Mouse (Mus musculus): ENCODE results near the gene Dgki. TPM values are rescaled to one million over a fixed set of nuclear protein-coding genes. Genes with fewer than 3 reads are reported as not detected.

Gene Dgki
- total and polyA plus RNA-seq, 2 experiments from 2014 or later: 4.5 to 20.1 TPM

- WGBS: 89% methylated on average over 4 of the region's 4 CpGs
- no peak overlapping the region for H3K27ac ChIP-seq
- no peak for ATAC-seq
- H3K4me2 ChIP-seq (ENCODE audit: low read depth, low read length): no peak overlapping the region
- H3K4me1 ChIP-seq (ENCODE audit: insufficient read depth, low read length): peaks cover 3% of the 10 kb centered on the region; the same call in 1 of the 2 replicates
- H3K9me3 ChIP-seq (ENCODE audit: low read length): no peaks in the 10 kb centered on the region
- H3K9ac ChIP-seq (replicated peaks; ENCODE audit: low read length): no peak overlapping the region
- no peak for DNase-seq (ENCODE audit: low spot score)
- no peaks in the 10 kb centered on the region for H3K27me3 ChIP-seq (ENCODE audit: insufficient read depth, low read length)
- no peak overlapping the region for H3K4me3 ChIP-seq (ENCODE audit: low read length)
- no peak for TF ChIP-seq CTCF (IDR thresholded peaks at IDR 0.05; ENCODE audit: low read depth)
- no peaks in the 10 kb centered on the region for H3K36me3 ChIP-seq (ENCODE audit: insufficient read depth, low read length)
Observed at GRCm38 (mm10) chr6:37267952-37268351, 32.0 kb downstream of the Dgki start.

GRCm38 (mm10) chr6:37262486-37262885 lies 37.5 kb downstream of the Dgki start:
- DNase-seq (ENCODE audit: low spot score) (no peak), ATAC-seq (no peak)
- Histone ChIP-seq H3K4me3 (ENCODE audit: low read length) (no peak overlapping the region), H3K27me3 (ENCODE audit: insufficient read depth, low read length) (no peaks in the 10 kb centered on the region), H3K4me1 (ENCODE audit: insufficient read depth, low read length) (peaks cover 3% of the 10 kb centered on the region; the same call in 1 of the 2 replicates), H3K9me3 (ENCODE audit: low read length) (no peaks in the 10 kb centered on the region), H3K27ac (no peak overlapping the region), H3K4me2 (ENCODE audit: low read depth, low read length) (no peak overlapping the region), H3K9ac (replicated peaks; ENCODE audit: low read length) (no peak overlapping the region), H3K36me3 (ENCODE audit: insufficient read depth, low read length) (no peaks in the 10 kb centered on the region)
- TF ChIP-seq CTCF (IDR thresholded peaks at IDR 0.05; ENCODE audit: low read depth): no peak
- WGBS: 84% methylated on average over 7 of the region's 7 CpGs

- DNase-seq (ENCODE audit: low spot score) (no peak), ATAC-seq (no peak)
- 88% methylated on average over 10 of the region's 10 CpGs for WGBS
- no peak overlapping the region for H3K27ac ChIP-seq
- H3K9ac ChIP-seq (replicated peaks; ENCODE audit: low read length): no peak overlapping the region
- no peaks in the 10 kb centered on the region for H3K27me3 ChIP-seq (ENCODE audit: insufficient read depth, low read length)
- no peak overlapping the region for H3K4me2 ChIP-seq (ENCODE audit: low read depth, low read length)
- peaks cover 3% of the 10 kb centered on the region; the same call in 1 of the 2 replicates for H3K4me1 ChIP-seq (ENCODE audit: insufficient read depth, low read length)
- H3K4me3 ChIP-seq (ENCODE audit: low read length): no peak overlapping the region
- H3K9me3 ChIP-seq (ENCODE audit: low read length): no peaks in the 10 kb centered on the region
- no peaks in the 10 kb centered on the region for H3K36me3 ChIP-seq (ENCODE audit: insufficient read depth, low read length)
- no peak for TF ChIP-seq CTCF (IDR thresholded peaks at IDR 0.05; ENCODE audit: low read depth)
Observed at GRCm38 (mm10) chr6:37261236-37261852, 38.6 kb downstream of the Dgki start.

GRCm38 (mm10) chr6:37258662-37259061 lies 41.3 kb downstream of the Dgki start:
- no peak overlapping the region for H3K27ac ChIP-seq
- no peak for ATAC-seq
- H3K9ac ChIP-seq (replicated peaks; ENCODE audit: low read length): no peak overlapping the region
- no peak for TF ChIP-seq CTCF (IDR thresholded peaks at IDR 0.05; ENCODE audit: low read depth)
- H3K9me3 ChIP-seq (ENCODE audit: low read length): no peaks in the 10 kb centered on the region
- no peak for DNase-seq (ENCODE audit: low spot score)
- H3K4me2 ChIP-seq (ENCODE audit: low read depth, low read length): no peak overlapping the region
- H3K27me3 ChIP-seq (ENCODE audit: insufficient read depth, low read length): no peaks in the 10 kb centered on the region
- H3K4me1 ChIP-seq (ENCODE audit: insufficient read depth, low read length): peaks cover 3% of the 10 kb centered on the region; the same call in 1 of the 2 replicates
- H3K4me3 ChIP-seq (ENCODE audit: low read length): no peak overlapping the region
- 86% methylated on average over 7 of the region's 7 CpGs for WGBS
- H3K36me3 ChIP-seq (ENCODE audit: insufficient read depth, low read length): no peaks in the 10 kb centered on the region

DNA sequence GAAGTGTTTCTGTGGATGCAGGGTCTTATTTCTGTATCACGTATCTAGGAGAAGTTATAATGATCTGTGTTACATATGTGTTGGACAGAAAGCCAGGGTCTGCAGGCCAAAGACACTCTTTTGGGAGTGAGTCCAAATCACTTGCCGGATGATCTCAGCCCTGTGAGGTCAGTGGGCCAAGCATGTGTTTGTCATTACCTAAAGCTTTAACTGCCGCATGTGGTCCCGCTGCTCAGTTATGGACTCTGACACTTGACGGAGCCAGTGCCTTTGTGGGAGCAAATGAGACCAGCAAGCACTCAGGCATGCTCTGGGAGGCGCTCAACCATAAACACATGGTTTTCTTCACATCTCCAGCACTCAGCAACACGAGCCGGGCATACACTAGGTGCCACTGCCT lies 45.8 kb downstream of the Dgki start:
- ATAC-seq (0 out of 2 replicates have a peak, but pooled peaks have one; percentile 40), DNase-seq (ENCODE audit: low spot score) (peak; percentile 24)
- no peak overlapping the region for H3K9ac ChIP-seq (replicated peaks; ENCODE audit: low read length)
- TF ChIP-seq CTCF (IDR thresholded peaks at IDR 0.05; ENCODE audit: low read depth): no peak
- no peak overlapping the region for H3K4me3 ChIP-seq (ENCODE audit: low read length)
- no peaks in the 10 kb centered on the region for H3K36me3 ChIP-seq (ENCODE audit: insufficient read depth, low read length)
- 53% methylated on average over 8 of the region's 8 CpGs for WGBS
- H3K9me3 ChIP-seq (ENCODE audit: low read length): no peaks in the 10 kb centered on the region
- H3K4me1 ChIP-seq (ENCODE audit: insufficient read depth, low read length): no peaks in the 10 kb centered on the region
- no peak overlapping the region for H3K27ac ChIP-seq
- no peak overlapping the region for H3K4me2 ChIP-seq (ENCODE audit: low read depth, low read length)
- H3K27me3 ChIP-seq (ENCODE audit: insufficient read depth, low read length): no peaks in the 10 kb centered on the region

DNA sequence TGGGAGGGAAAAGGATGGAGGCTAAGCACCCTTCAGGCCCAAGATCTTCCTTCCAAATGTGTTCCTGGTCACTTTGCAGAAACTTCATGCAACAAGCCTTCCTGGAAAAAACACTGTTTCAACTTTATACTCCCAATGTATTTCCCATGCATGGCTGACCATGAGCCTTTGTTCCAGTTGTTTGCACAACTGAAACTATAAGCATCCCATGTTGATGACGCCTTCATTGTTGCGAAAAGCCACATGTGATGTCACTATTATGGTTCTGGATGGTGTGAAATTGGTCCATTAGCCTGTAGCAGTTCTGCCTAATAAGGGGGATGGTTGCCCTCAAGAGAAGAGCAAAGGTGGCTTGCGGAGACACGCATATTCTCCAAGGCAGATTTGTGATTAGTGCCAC lies 47.4 kb downstream of the Dgki start:
- Histone ChIP-seq H3K4me1 (ENCODE audit: insufficient read depth, low read length) (no peaks in the 10 kb centered on the region), H3K9ac (replicated peaks; ENCODE audit: low read length) (no peak overlapping the region), H3K27me3 (ENCODE audit: insufficient read depth, low read length) (no peaks in the 10 kb centered on the region), H3K4me3 (ENCODE audit: low read length) (no peak overlapping the region), H3K27ac (no peak overlapping the region), H3K36me3 (ENCODE audit: insufficient read depth, low read length) (no peaks in the 10 kb centered on the region), H3K4me2 (ENCODE audit: low read depth, low read length) (no peak overlapping the region), H3K9me3 (ENCODE audit: low read length) (no peaks in the 10 kb centered on the region)
- no peak for ATAC-seq
- no peak for TF ChIP-seq CTCF (IDR thresholded peaks at IDR 0.05; ENCODE audit: low read depth)
- DNase-seq (ENCODE audit: low spot score): no peak
- 88% methylated on average over 4 of the region's 4 CpGs for WGBS

GRCm38 (mm10) chr6:37250671-37251070 lies 49.3 kb downstream of the Dgki start:
- H3K36me3 ChIP-seq (ENCODE audit: insufficient read depth, low read length): no peaks in the 10 kb centered on the region
- no peak for DNase-seq (ENCODE audit: low spot score)
- H3K27ac ChIP-seq: no peak overlapping the region
- WGBS: 87% methylated on average over 2 of the region's 2 CpGs
- no peak overlapping the region for H3K9ac ChIP-seq (replicated peaks; ENCODE audit: low read length)
- no peak overlapping the region for H3K4me2 ChIP-seq (ENCODE audit: low read depth, low read length)
- no peak for ATAC-seq
- H3K4me1 ChIP-seq (ENCODE audit: insufficient read depth, low read length): no peaks in the 10 kb centered on the region
- no peak overlapping the region for H3K4me3 ChIP-seq (ENCODE audit: low read length)
- no peaks in the 10 kb centered on the region for H3K9me3 ChIP-seq (ENCODE audit: low read length)
- H3K27me3 ChIP-seq (ENCODE audit: insufficient read depth, low read length): no peaks in the 10 kb centered on the region
- TF ChIP-seq CTCF (IDR thresholded peaks at IDR 0.05; ENCODE audit: low read depth): no peak

Measured in hindbrain, postnatal 0 days (tissue).